In the genomic region with DNA sequence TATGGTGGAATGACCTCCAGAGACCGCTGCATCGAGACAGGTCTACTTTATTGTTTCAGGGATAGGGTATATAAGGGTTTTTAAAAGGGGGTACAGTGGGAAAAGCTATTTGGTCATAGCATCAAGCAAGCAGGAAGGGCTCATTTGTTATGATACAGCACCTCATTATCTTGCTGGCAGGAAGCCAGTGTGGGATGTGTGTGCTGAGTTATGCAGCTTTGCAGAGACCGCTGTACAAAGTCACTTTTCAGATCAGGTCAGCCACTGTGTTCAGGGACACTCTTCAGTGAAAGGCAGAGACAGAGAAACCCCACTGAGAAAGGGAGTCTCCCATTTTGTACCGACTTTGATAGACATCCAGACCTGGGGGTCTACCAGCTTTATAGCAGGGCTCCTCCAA, we compare ENCODE assay signal across 13 mouse cellular contexts.
A peak's percentile ranks its signal among the peaks of the same experiment; 100 is the strongest.
DNase-seq lines count a peak whose midpoint lies in the region; ATAC-seq and TF ChIP-seq lines count a peak whose summit lies in the region.
"Had no signal": no experiment of that assay in that cellular context is flagged by ENCODE, and none has a peak within 500 bp of the region (broad histone marks: within the 10 kb centered on the region; RNA-seq: fewer than 3 reads in every experiment).

No protein-coding gene starts in this region.

- 84% methylated on average over 4 of the region's 4 CpGs for WGBS in liver, adult 2 months
- WGBS in liver, embryonic 12.5 days (ENCODE audit: insufficient replicate concordance), result 78% methylated on average over 4 of the region's 4 CpGs
- 51% methylated on average over 4 of the region's 4 CpGs for WGBS in heart, embryonic 14.5 days
- WGBS in forebrain, embryonic 16.5 days, result 82% methylated on average over 4 of the region's 4 CpGs

- intact Hi-C loops in left cerebral cortex, adult 2 months (cut with DNase I), result no loop called here

- H3K9me3 ChIP-seq in liver, embryonic 12.5 days (replicated peaks), result no peaks in the 10 kb centered on the region
- H3K9me3 ChIP-seq in heart, embryonic 14.5 days (ENCODE audit: control insufficient read depth, low read length), result 0 out of 2 replicates have a peak, but pooled peaks cover 4% of the 10 kb centered on the region
- peaks cover 7% of the 10 kb centered on the region; the same call in 1 of the 2 replicates for H3K9me3 ChIP-seq in forebrain, embryonic 16.5 days (ENCODE audit: control insufficient read depth, low read length)

- no peak overlapping the region for H3K4me3 ChIP-seq in liver, adult 2 months (ENCODE audit: insufficient read depth, low read depth, low read length)
- no peak overlapping the region for H3K4me3 ChIP-seq in liver, embryonic 12.5 days
- no peak overlapping the region for H3K4me3 ChIP-seq in heart, embryonic 14.5 days (ENCODE audit: control insufficient read depth in 1 of 2, insufficient read depth in 1 of 2, low read depth in 1 of 2, low read length in 2 of 2)
- H3K4me3 ChIP-seq in forebrain, embryonic 16.5 days (replicated peaks; ENCODE audit: low read length), result no peak overlapping the region
- H3K4me3 ChIP-seq in left cerebral cortex, adult 2 months, result no peak overlapping the region
- H3K4me3 ChIP-seq: embryonic facial prominence, embryonic 15.5 days; limb, embryonic 12.5 days had no signal

- DNase-seq in liver, adult 2 months (ENCODE audit: extremely low read depth, low read depth, low spot score), result peak; percentile 23
- peak; percentile 70 for DNase-seq in kidney, postnatal 10 days
- DNase-seq in lung, postnatal 36 days, result peak; percentile 78
- DNase-seq in thymus, postnatal 0 days (ENCODE audit: low spot score), result no peak
- no peak for DNase-seq in left cerebral cortex, adult 2 months (ENCODE audit: extremely low spot score in 1 of 2, low spot score in 2 of 2)
- DNase-seq: adrenal gland, postnatal 25 days; cerebellum, adult 9-11 months had no signal

- ATAC-seq in liver, embryonic 12.5 days, result no peak
- ATAC-seq in heart, embryonic 14.5 days (ENCODE audit: insufficient number of reproducible peaks, insufficient read depth, low FRiP score, low read depth), result 0 out of 2 replicates have a peak, but pooled peaks have one; percentile 43
- ATAC-seq in forebrain, embryonic 16.5 days, result no peak

- no peaks in the 10 kb centered on the region for H3K27me3 ChIP-seq in liver, adult 2 months (ENCODE audit: control insufficient read depth, insufficient read depth, low read length)
- no peaks in the 10 kb centered on the region for H3K27me3 ChIP-seq in liver, embryonic 12.5 days (replicated peaks)
- H3K27me3 ChIP-seq in heart, embryonic 14.5 days (ENCODE audit: control insufficient read depth, insufficient read depth, low read length), result no peaks in the 10 kb centered on the region
- H3K27me3 ChIP-seq in forebrain, embryonic 16.5 days (replicated peaks; ENCODE audit: control insufficient read depth, insufficient read depth, low read length), result no peaks in the 10 kb centered on the region
- H3K27me3 ChIP-seq: embryonic facial prominence, embryonic 15.5 days; limb, embryonic 12.5 days had no signal

- TF ChIP-seq CTCF in liver, adult 2 months (IDR thresholded peaks at IDR 0.05; ENCODE audit: low read depth, low read length), result no peak
- no peak for TF ChIP-seq CTCF in left cerebral cortex, adult 2 months (IDR thresholded peaks at IDR 0.05)

- no peak overlapping the region for H3K9ac ChIP-seq in liver, adult 2 months (ENCODE audit: low read depth, low read length)
- no peak overlapping the region for H3K9ac ChIP-seq in liver, embryonic 12.5 days
- no peak overlapping the region for H3K9ac ChIP-seq in heart, embryonic 14.5 days (ENCODE audit: low read length)
- H3K9ac ChIP-seq in forebrain, embryonic 16.5 days (replicated peaks; ENCODE audit: low read depth, low read length), result no peak overlapping the region
- H3K9ac ChIP-seq: embryonic facial prominence, embryonic 15.5 days; limb, embryonic 12.5 days had no signal

- H3K4me1 ChIP-seq in liver, adult 2 months (ENCODE audit: control insufficient read depth, insufficient read depth, low read length), result 0 out of 2 replicates have a peak, but pooled peaks cover 3% of the 10 kb centered on the region
- H3K4me1 ChIP-seq in liver, embryonic 12.5 days, result 0 out of 2 replicates have a peak, but pooled peaks cover 4% of the 10 kb centered on the region
- peaks cover 0 to 15% of the 10 kb centered on the region in 2 experiments; a peak in 2 of 4 replicates for H3K4me1 ChIP-seq in heart, embryonic 14.5 days (ENCODE audit: control insufficient read depth in 2 of 2, insufficient read depth in 2 of 2, low read length in 2 of 2)
- no peaks in the 10 kb centered on the region for H3K4me1 ChIP-seq in forebrain, embryonic 16.5 days (replicated peaks; ENCODE audit: control insufficient read depth, insufficient read depth, low read length)
- H3K4me1 ChIP-seq: embryonic facial prominence, embryonic 15.5 days had no signal

- no peak overlapping the region; the same call in 1 of the 2 replicates for H3K27ac ChIP-seq in liver, adult 2 months (replicated peaks; ENCODE audit: insufficient read depth, low read depth, low read length)
- no peak overlapping the region for H3K27ac ChIP-seq in liver, embryonic 12.5 days
- peak overlapping the region; percentile 24 to 70 for H3K27ac ChIP-seq in heart, embryonic 14.5 days (replicated peaks in 1 of 2; ENCODE audit: control insufficient read depth in 1 of 2, insufficient read depth in 1 of 2, low read depth in 2 of 2, low read length in 2 of 2)
- H3K27ac ChIP-seq in forebrain, embryonic 16.5 days (ENCODE audit: low read length), result no peak overlapping the region
- no peak overlapping the region for H3K27ac ChIP-seq in left cerebral cortex, adult 2 months
- H3K27ac ChIP-seq: embryonic facial prominence, embryonic 15.5 days; limb, embryonic 12.5 days had no signal

- no peaks in the 10 kb centered on the region for H3K79me2 ChIP-seq in liver, adult 2 months (ENCODE audit: control insufficient read depth, insufficient read depth, low read length)

- H3K36me3 ChIP-seq in liver, adult 2 months (ENCODE audit: control insufficient read depth, insufficient read depth, low read length), result no peaks in the 10 kb centered on the region
- H3K36me3 ChIP-seq in liver, embryonic 12.5 days, result no peaks in the 10 kb centered on the region
- no peaks in the 10 kb centered on the region for H3K36me3 ChIP-seq in heart, embryonic 14.5 days (ENCODE audit: control insufficient read depth, insufficient read depth, low read length)
- H3K36me3 ChIP-seq in forebrain, embryonic 16.5 days (ENCODE audit: control insufficient read depth, insufficient read depth), result no peaks in the 10 kb centered on the region
- H3K36me3 ChIP-seq: G1E had no signal

- H3K4me2 ChIP-seq in liver, embryonic 12.5 days, result no peak overlapping the region
- H3K4me2 ChIP-seq in heart, embryonic 14.5 days (ENCODE audit: low read length), result no peak overlapping the region
- H3K4me2 ChIP-seq in forebrain, embryonic 16.5 days (ENCODE audit: low read length), result no peak overlapping the region
- H3K4me2 ChIP-seq: embryonic facial prominence, embryonic 15.5 days; limb, embryonic 12.5 days had no signal

- TF ChIP-seq POLR2A in liver, adult 2 months (IDR thresholded peaks at IDR 0.05; ENCODE audit: extremely low read depth, insufficient read depth, low read length), result no peak

Comparison
In these comparisons a context has a peak if more than half of its experiments do, and no peak if none do; other contexts are left out.
1. DNase-seq: peak in liver, adult 2 months (single experiment), kidney, postnatal 10 days (single experiment) and lung, postnatal 36 days (single experiment); none in thymus, postnatal 0 days (single experiment) and left cerebral cortex, adult 2 months (0 of 2).
2. H3K27ac ChIP-seq: peak in heart, embryonic 14.5 days (2 of 2); none in liver, adult 2 months (single experiment), liver, embryonic 12.5 days (single experiment), forebrain, embryonic 16.5 days (single experiment) and left cerebral cortex, adult 2 months (single experiment).